In the genomic region with DNA sequence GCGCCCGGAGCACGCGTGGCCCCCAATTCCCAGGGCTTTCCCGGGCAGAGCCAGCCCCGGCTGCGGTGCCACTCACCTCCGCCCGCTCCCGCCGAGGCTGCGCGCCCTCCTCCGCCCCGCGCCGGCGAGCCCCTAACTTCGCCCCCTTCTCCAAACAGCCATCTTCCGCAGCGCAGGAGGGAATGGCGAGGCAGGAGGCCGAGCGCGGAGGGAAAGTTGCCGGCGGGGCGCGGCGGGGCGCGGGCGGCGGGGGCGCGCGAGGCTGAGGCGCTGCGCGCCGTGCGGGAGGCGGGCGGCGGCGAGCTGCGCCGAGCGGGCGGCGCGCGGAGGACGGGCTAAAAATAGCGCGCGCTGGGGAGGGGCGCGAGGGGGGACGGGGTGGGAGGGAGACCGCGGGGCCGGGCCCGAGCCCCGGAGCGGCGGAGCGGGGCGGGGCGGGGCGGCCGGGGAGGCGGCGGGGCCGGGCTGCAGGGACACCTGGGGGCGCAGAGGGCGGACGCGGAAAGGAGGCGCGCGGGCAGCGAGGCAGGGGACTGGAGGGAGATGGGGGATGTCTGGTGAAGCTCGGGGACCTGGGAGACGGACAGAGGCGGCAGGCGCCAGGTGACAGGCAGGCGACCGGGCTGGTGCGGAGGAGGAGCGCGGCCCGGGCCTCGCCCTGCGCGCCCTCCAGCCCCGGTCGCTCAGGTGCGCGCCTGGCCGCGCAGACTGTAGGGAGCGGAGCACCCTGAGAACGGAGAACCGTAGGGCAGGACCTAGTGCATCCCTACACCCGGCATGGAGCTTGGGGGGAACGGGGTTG, we compare ENCODE assay signal across 8 mouse cellular contexts. TPM values are rescaled to one million over a fixed set of nuclear protein-coding genes. Genes with fewer than 3 reads are reported as not detected.
DNase-seq lines count a peak whose midpoint lies in the region; ATAC-seq lines count a peak whose summit lies in the region.

No protein-coding gene starts in this region.

- peak overlapping the region; percentile 73 to 86 for H3K4me3 ChIP-seq in heart, embryonic 14.5 days (ENCODE audit: control insufficient read depth in 1 of 2, insufficient read depth in 1 of 2, low read depth in 1 of 2, low read length in 2 of 2)

- no peaks in the 10 kb centered on the region for H3K36me3 ChIP-seq in heart, embryonic 14.5 days (ENCODE audit: control insufficient read depth, insufficient read depth, low read length)
- no peaks in the 10 kb centered on the region for H3K36me3 ChIP-seq in splenic B cell, adult 2 months (ENCODE audit: control insufficient read depth, insufficient read depth, low read length, poor library complexity, severe bottlenecking)

- H3K9ac ChIP-seq in heart, embryonic 14.5 days (ENCODE audit: low read length), result peak overlapping the region; percentile 75

- H3K27me3 ChIP-seq in heart, embryonic 14.5 days (ENCODE audit: control insufficient read depth, insufficient read depth, low read length), result peaks cover 14% of the 10 kb centered on the region
- no peaks in the 10 kb centered on the region for H3K27me3 ChIP-seq in splenic B cell, adult 2 months (ENCODE audit: control insufficient read depth, insufficient read depth, low read length, poor library complexity, severe bottlenecking)

- no peak overlapping the region for H3K27ac ChIP-seq in heart, embryonic 14.5 days (replicated peaks in 1 of 2; ENCODE audit: control insufficient read depth in 1 of 2, insufficient read depth in 1 of 2, low read depth in 2 of 2, low read length in 2 of 2)

- WGBS in heart, embryonic 14.5 days, result under 1% methylated on average over 83 of the region's 107 CpGs

- H3K4me2 ChIP-seq in heart, embryonic 14.5 days (ENCODE audit: low read length), result peak overlapping the region; percentile 95

- peak; percentile 64 for ATAC-seq in heart, embryonic 14.5 days (ENCODE audit: insufficient number of reproducible peaks, insufficient read depth, low FRiP score, low read depth)

- peak; percentile 35 for DNase-seq in right cerebral cortex, adult 18-20 months
- DNase-seq in right cerebral cortex, postnatal 36 days (ENCODE audit: low spot score in 2 of 2), result no peak
- peak; percentile 41 for DNase-seq in embryo, embryonic 10 days (ENCODE audit: low spot score)
- DNase-seq in layer of hippocampus, postnatal 25 days (ENCODE audit: extremely low spot score in 1 of 2, low spot score in 1 of 2), result peak; percentile 20 to 31
- peak; percentile 15 to 35 for DNase-seq in lung, postnatal 4 days
- peak; percentile 47 for DNase-seq in splenic B cell, adult 2 months (ENCODE audit: low read depth, low spot score)
- DNase-seq in ovary, adult 18-20 months (ENCODE audit: low spot score), result no peak

- H3K4me1 ChIP-seq in heart, embryonic 14.5 days (ENCODE audit: control insufficient read depth in 2 of 2, insufficient read depth in 2 of 2, low read length in 2 of 2), result no peaks in the 10 kb centered on the region; a peak in 1 of 4 replicates

- H3K9me3 ChIP-seq in heart, embryonic 14.5 days (ENCODE audit: control insufficient read depth, low read length), result no peaks in the 10 kb centered on the region

RNA-seq across cellular contexts. Expression of gene Hdac9, which starts 10.0 kb away (rescaled TPM):
- polyA plus RNA-seq in heart, embryonic 14.5 days (2014; fragmentation: Nextera tagmentation; extraction: Ambion mirVana), result 33.9 and 36.4 TPM in 2 replicates
- total RNA-seq in layer of hippocampus, postnatal 25 days (2021), result 10 to 100 TPM; 33.2 to 40.1 TPM

Comparison
In these comparisons a context has a peak if more than half of its experiments do, and no peak if none do; other contexts are left out.
1. DNase-seq: peak in right cerebral cortex, adult 18-20 months (single experiment), embryo, embryonic 10 days (single experiment), layer of hippocampus, postnatal 25 days (2 of 2), lung, postnatal 4 days (2 of 2) and splenic B cell, adult 2 months (single experiment); none in right cerebral cortex, postnatal 36 days (0 of 2) and ovary, adult 18-20 months (single experiment).